Mouse (Mus musculus) heart, embryonic 14.5 days (tissue): ENCODE data around the gene Col6a3. TPM values are rescaled to one million over a fixed set of nuclear protein-coding genes. Genes with fewer than 3 reads are reported as not detected.

ENCODE experiments used
- polyA plus RNA-seq: library from polyadenylated mRNA; unstranded; fragments of >200 nt; fragmentation: Nextera tagmentation; extraction: Ambion mirVana; gene quantifications from 2 replicates; pipeline ENCODE4 v1.2.1, GENCODE M21; 2014

Gene Col6a3
- polyA plus RNA-seq, 1 experiment from 2014 or later: 22.0 TPM

Other genes with a start within 250 kb of the Col6a3 start
- gene Cops8, start 241.0 kb downstream of the Col6a3 start, polyA plus RNA-seq: 125 and 128 TPM in 2 replicates
- gene Mlph, start 71.1 kb upstream of the Col6a3 start, polyA plus RNA-seq: 0.24 and 0.36 TPM in 2 replicates
- gene Prlh, start 109.1 kb upstream of the Col6a3 start, polyA plus RNA-seq: not detected in 2 replicates
- gene Rab17, start 125.7 kb upstream of the Col6a3 start, polyA plus RNA-seq: 2.5 and 2.7 TPM in 2 replicates
- 151 and 161 TPM in 2 replicates for gene Lrrfip1, start 154.8 kb upstream of the Col6a3 start, polyA plus RNA-seq